10 mouse cellular contexts compared by ENCODE assay signal in genomic region chr11:70289236-70289635, GRCm38 (mm10). TPM values are rescaled to one million over a fixed set of nuclear protein-coding genes. Genes with fewer than 3 reads are reported as not detected.
A peak's percentile ranks its signal among the peaks of the same experiment; 100 is the strongest.
DNase-seq lines count a peak whose midpoint lies in the region; ATAC-seq and TF ChIP-seq lines count a peak whose summit lies in the region.
"Had no signal": no experiment of that assay in that cellular context is flagged by ENCODE, and none has a peak within 500 bp of the region (broad histone marks: within the 10 kb centered on the region; RNA-seq: fewer than 3 reads in every experiment).

No protein-coding gene starts in this region.

- no peak for TF ChIP-seq CTCF in layer of hippocampus, adult 2 months (conservative IDR thresholded peaks at IDR 0.05)
- no peak for TF ChIP-seq CTCF in liver, postnatal 0 days (IDR thresholded peaks at IDR 0.05; ENCODE audit: low read depth)

- H3K4me3 ChIP-seq in layer of hippocampus, adult 2 months = no peak overlapping the region
- no peak overlapping the region for H3K4me3 ChIP-seq in forebrain, embryonic 13.5 days
- no peak overlapping the region for H3K4me3 ChIP-seq in liver, postnatal 0 days (ENCODE audit: low read depth, low read length)
- H3K4me3 ChIP-seq: megakaryocyte, embryonic 14.5 days had no signal

- no peak overlapping the region for H3K9ac ChIP-seq in forebrain, embryonic 13.5 days
- H3K9ac ChIP-seq in liver, postnatal 0 days (replicated peaks) = no peak overlapping the region

- DNase-seq in adrenal gland, postnatal 14 days = peak; percentile 23
- no peak for DNase-seq in adrenal gland, postnatal 10 days
- peak in 1 of 2 experiments; percentile 4 for DNase-seq in layer of hippocampus, adult 2 months (ENCODE audit: low spot score in 2 of 2)
- DNase-seq in layer of hippocampus, adult 9-10 months (ENCODE audit: low spot score) = no peak
- DNase-seq in gastrocnemius, adult 8-10 months (ENCODE audit: low spot score in 2 of 2) = peak; percentile 17 to 18
- peak; percentile 9 to 45 for DNase-seq in layer of hippocampus, postnatal 14 days (ENCODE audit: low spot score in 2 of 2)
- DNase-seq in liver, postnatal 0 days = no peak

- no peak for TF ChIP-seq EP300 in liver, postnatal 0 days (IDR thresholded peaks at IDR 0.05; ENCODE audit: low read depth)

- H3K36me3 ChIP-seq in forebrain, embryonic 13.5 days (ENCODE audit: poor library complexity, severe bottlenecking) = no peaks in the 10 kb centered on the region
- H3K36me3 ChIP-seq in liver, postnatal 0 days (replicated peaks; ENCODE audit: insufficient read depth, low read length) = no peaks in the 10 kb centered on the region

- no peaks in the 10 kb centered on the region for H3K9me3 ChIP-seq in forebrain, embryonic 13.5 days (replicated peaks)
- no peaks in the 10 kb centered on the region for H3K9me3 ChIP-seq in liver, postnatal 0 days (ENCODE audit: low read length)
- H3K9me3 ChIP-seq: megakaryocyte, embryonic 14.5 days had no signal

- ATAC-seq in forebrain, embryonic 13.5 days = no peak
- ATAC-seq in liver, postnatal 0 days = no peak

- H3K4me1 ChIP-seq in forebrain, embryonic 13.5 days = 0 out of 2 replicates have a peak, but pooled peaks cover 3% of the 10 kb centered on the region
- H3K4me1 ChIP-seq in liver, postnatal 0 days (ENCODE audit: insufficient read depth) = no peaks in the 10 kb centered on the region

- no peak overlapping the region for H3K4me2 ChIP-seq in forebrain, embryonic 13.5 days
- no peak overlapping the region for H3K4me2 ChIP-seq in liver, postnatal 0 days (ENCODE audit: low read depth, low read length)

- 26% methylated on average over 6 of the region's 6 CpGs for WGBS in forebrain, embryonic 13.5 days
- WGBS in liver, postnatal 0 days (ENCODE audit: insufficient replicate concordance) = 50% methylated on average over 6 of the region's 6 CpGs

- no peaks in the 10 kb centered on the region for H3K27me3 ChIP-seq in forebrain, embryonic 13.5 days
- H3K27me3 ChIP-seq in liver, postnatal 0 days (ENCODE audit: insufficient read depth, low read length) = no peaks in the 10 kb centered on the region
- H3K27me3 ChIP-seq: megakaryocyte, embryonic 14.5 days had no signal

- H3K27ac ChIP-seq in layer of hippocampus, adult 2 months = 0 out of 2 replicates have a peak overlapping the region, but pooled peaks have one; percentile 10
- no peak overlapping the region for H3K27ac ChIP-seq in forebrain, embryonic 13.5 days
- H3K27ac ChIP-seq in liver, postnatal 0 days (ENCODE audit: low read depth) = no peak overlapping the region

RNA-seq across cellular contexts. Expression of gene Alox12e, which starts 33.2 kb away (rescaled TPM):
- not detected in 2 replicates for total RNA-seq in adrenal gland, postnatal 14 days (2021)
- total RNA-seq in adrenal gland, postnatal 10 days (2021) = not detected
- not detected for total RNA-seq in layer of hippocampus, adult 2 months (2021)
- total RNA-seq in gastrocnemius, adult 8-10 months (2022) = under 1 TPM in 1 of 4 experiments, not detected in 3; 0.11 TPM
- total RNA-seq in layer of hippocampus, postnatal 14 days (2021) = not detected
- not detected in 2 replicates for polyA plus RNA-seq in forebrain, embryonic 13.5 days (2015; fragmentation: Nextera tagmentation; extraction: Ambion mirVana)
- 0.08 TPM in 1 of 2 replicates, not detected in the other for polyA plus RNA-seq in liver, postnatal 0 days (2015; fragmentation: Nextera tagmentation; extraction: Ambion mirVana)
- polyA plus RNA-seq: cortical plate, adult 2 months had no signal

RNA-seq across cellular contexts. Expression of gene Alox12, which starts 34.1 kb away (rescaled TPM):
- 1.7 and 2.0 TPM in 2 replicates for total RNA-seq in adrenal gland, postnatal 14 days (2021)
- 1 to 10 TPM; 2.4 to 2.7 TPM for total RNA-seq in adrenal gland, postnatal 10 days (2021)
- total RNA-seq in layer of hippocampus, adult 2 months (2021) = under 1 TPM; 0.13 to 0.27 TPM
- total RNA-seq in gastrocnemius, adult 8-10 months (2022) = 1 to 10 TPM in 3 of 4 experiments, under 1 TPM in 1; 0.63 to 2.2 (median 1.3) TPM
- under 1 TPM in 1 of 2 experiments, not detected in 1; 0.48 TPM for total RNA-seq in layer of hippocampus, postnatal 14 days (2021)
- polyA plus RNA-seq in forebrain, embryonic 13.5 days (2015; fragmentation: Nextera tagmentation; extraction: Ambion mirVana) = 0.74 and 1.0 TPM in 2 replicates
- polyA plus RNA-seq in liver, postnatal 0 days (2015; fragmentation: Nextera tagmentation; extraction: Ambion mirVana) = 17.8 and 20.0 TPM in 2 replicates

RNA-seq across cellular contexts. Expression of gene Rnasek, which starts 49.6 kb away (rescaled TPM):
- total RNA-seq in adrenal gland, postnatal 14 days (2021) = 215 and 239 TPM in 2 replicates
- total RNA-seq in adrenal gland, postnatal 10 days (2021) = 100 to 1,000 TPM; 139 to 162 TPM
- 100 to 1,000 TPM; 272 to 278 TPM for total RNA-seq in layer of hippocampus, adult 2 months (2021)
- 100 to 1,000 TPM in 3 of 4 experiments, 10 to 100 TPM in 1; 92.8 to 127 (median 113) TPM for total RNA-seq in gastrocnemius, adult 8-10 months (2022)
- total RNA-seq in layer of hippocampus, postnatal 14 days (2021) = 100 to 1,000 TPM; 280 to 324 TPM
- 227 and 236 TPM in 2 replicates for polyA plus RNA-seq in forebrain, embryonic 13.5 days (2015; fragmentation: Nextera tagmentation; extraction: Ambion mirVana)
- polyA plus RNA-seq in liver, postnatal 0 days (2015; fragmentation: Nextera tagmentation; extraction: Ambion mirVana) = 241 TPM in 2 replicates

RNA-seq across cellular contexts. Expression of gene Gm21988, which starts 49.6 kb away (rescaled TPM):
- 3.6 and 5.4 TPM in 2 replicates for total RNA-seq in adrenal gland, postnatal 14 days (2021)
- 1 to 10 TPM; 4.0 to 4.9 TPM for total RNA-seq in adrenal gland, postnatal 10 days (2021)
- 1 to 10 TPM; 3.9 to 4.3 TPM for total RNA-seq in layer of hippocampus, adult 2 months (2021)
- 1 to 10 TPM; 1.6 to 3.3 (median 3.0) TPM for total RNA-seq in gastrocnemius, adult 8-10 months (2022)
- 1 to 10 TPM; 7.2 to 7.9 TPM for total RNA-seq in layer of hippocampus, postnatal 14 days (2021)
- polyA plus RNA-seq in forebrain, embryonic 13.5 days (2015; fragmentation: Nextera tagmentation; extraction: Ambion mirVana) = 10.7 and 12.1 TPM in 2 replicates
- polyA plus RNA-seq in liver, postnatal 0 days (2015; fragmentation: Nextera tagmentation; extraction: Ambion mirVana) = 5.4 and 5.8 TPM in 2 replicates

RNA-seq across cellular contexts. Expression of gene 0610010K14Rik, which starts 51.5 kb away (rescaled TPM):
- total RNA-seq in adrenal gland, postnatal 14 days (2021) = 55.7 and 62.4 TPM in 2 replicates
- 10 to 100 TPM; 58.6 to 62.3 TPM for total RNA-seq in adrenal gland, postnatal 10 days (2021)
- 10 to 100 TPM; 43.8 to 48.7 TPM for total RNA-seq in layer of hippocampus, adult 2 months (2021)
- 10 to 100 TPM; 29.8 to 36.3 (median 35.5) TPM for total RNA-seq in gastrocnemius, adult 8-10 months (2022)
- total RNA-seq in layer of hippocampus, postnatal 14 days (2021) = 10 to 100 TPM; 42.3 to 47.7 TPM
- polyA plus RNA-seq in forebrain, embryonic 13.5 days (2015; fragmentation: Nextera tagmentation; extraction: Ambion mirVana) = 226 and 229 TPM in 2 replicates
- 48.9 and 55.2 TPM in 2 replicates for polyA plus RNA-seq in liver, postnatal 0 days (2015; fragmentation: Nextera tagmentation; extraction: Ambion mirVana)

Comparison
In these comparisons a context has a peak if more than half of its experiments do, and no peak if none do; other contexts are left out.
1. DNase-seq: peak in adrenal gland, postnatal 14 days (single experiment), gastrocnemius, adult 8-10 months (2 of 2) and layer of hippocampus, postnatal 14 days (2 of 2); none in adrenal gland, postnatal 10 days (single experiment), layer of hippocampus, adult 9-10 months (single experiment) and liver, postnatal 0 days (single experiment).